Mouse (Mus musculus): ENCODE measurements around the gene Tln2.
A peak's percentile ranks its signal among the peaks of the same experiment; 100 is the strongest.

The Tln2 gene

GRCm38 (mm10) chr9:67559603-67560002 lies at the start of gene Tln2:
Gene Tln2 (minus strand): TSS chr9:67559703.
- DNase-seq: no peak

DNA sequence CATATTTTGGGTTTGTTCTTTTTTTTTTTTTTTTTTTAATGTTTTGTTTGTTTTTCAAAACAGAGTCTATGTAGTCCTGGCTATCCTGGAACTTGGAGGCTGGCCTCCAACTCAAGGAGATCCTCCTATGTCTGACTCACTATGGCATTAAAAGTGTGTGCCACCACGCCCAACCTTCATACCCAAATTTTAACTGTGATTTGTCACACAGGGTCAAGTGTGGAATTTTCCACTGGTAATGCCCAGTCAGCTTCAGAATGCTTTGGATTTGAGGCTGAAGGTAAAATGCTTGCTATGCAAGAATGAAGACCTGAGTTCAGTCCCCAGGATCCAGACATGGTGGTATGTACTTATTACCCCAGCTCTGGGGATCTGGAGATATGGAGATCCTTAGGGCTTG lies 49.7 kb upstream of the Tln2 start:
- no peak for DNase-seq

DNA sequence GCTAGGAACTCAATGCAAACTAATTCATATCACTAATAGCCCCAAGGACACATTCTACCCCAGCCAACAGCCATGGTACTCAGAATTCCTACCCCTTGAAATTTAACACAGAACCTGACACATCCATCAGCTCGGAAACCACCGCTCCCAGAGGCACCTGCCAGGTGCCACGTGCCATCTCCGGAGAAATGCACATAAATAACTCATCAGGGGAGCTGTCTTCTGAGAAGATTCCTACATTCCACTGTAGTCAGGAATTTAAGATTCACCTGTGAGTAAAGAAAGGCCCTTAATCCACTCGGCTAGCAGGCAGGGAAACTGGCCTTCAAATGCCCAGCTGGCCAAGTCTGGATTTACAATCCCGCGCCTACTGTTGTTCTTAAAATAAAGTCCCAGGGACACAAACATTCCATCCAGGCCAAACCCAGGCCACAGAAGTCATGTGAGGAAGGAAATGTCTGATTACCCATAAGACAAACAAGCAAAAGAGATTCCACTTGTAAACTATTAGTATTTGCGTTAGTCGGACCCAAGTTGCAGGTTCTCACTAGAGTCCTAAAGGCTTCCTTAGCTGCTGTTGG lies 48.4 kb upstream of the Tln2 start:
- DNase-seq: no peak

DNA sequence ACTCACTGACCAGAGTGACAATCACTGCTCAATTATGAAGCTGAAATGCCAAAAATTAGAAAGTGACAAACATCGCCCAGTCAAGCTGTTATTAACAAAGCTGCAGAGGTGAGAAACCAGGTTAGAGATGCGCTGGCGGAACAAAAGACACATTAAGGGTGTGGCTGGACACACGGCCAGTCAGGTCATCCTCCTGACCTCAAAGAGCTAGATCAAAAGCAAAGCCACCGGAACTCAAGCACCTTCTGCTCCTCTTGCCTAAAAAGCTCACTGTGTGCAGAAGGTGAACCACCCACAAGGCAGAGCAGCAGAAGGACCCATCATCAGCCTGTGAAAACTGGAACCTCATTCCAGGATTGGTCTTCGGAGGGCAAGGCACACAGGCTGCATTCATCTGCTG lies 47.8 kb upstream of the Tln2 start:
- no peak for DNase-seq

DNA sequence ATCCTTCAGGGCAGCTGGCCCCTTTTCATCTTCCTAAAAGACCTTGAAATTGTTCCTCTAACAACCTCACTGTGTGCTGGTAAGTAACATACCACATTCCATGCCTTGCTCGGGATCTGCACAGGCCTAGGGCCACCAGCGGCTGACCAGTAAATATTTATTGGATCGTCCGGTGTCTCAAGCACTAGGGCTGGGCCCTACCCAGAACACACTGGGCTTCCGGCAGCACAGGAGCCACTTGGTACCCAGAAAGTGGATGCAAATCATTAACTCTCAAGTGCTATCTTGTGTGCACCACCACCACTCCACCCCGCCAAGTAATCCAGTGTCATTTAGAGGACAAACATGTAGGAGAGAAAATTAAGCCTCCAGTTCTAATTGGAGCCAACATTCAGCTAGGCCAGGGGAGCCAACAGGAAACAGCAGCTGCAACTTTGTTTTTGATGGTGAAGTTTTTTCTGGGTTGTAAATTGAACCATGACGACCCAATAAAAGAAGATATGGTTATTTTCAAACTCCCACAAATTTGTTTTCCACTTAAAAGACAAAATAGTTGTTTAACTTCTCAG lies 46.4 kb upstream of the Tln2 start:
- no peak for DNase-seq

- DNase-seq: no peak
Observed at GRCm38 (mm10) chr9:67604940-67605339, 45.4 kb upstream of the Tln2 start.

- DNase-seq: no peak
Observed at GRCm38 (mm10) chr9:67602347-67602746, 42.8 kb upstream of the Tln2 start.

- no peak for DNase-seq
Observed at GRCm38 (mm10) chr9:67595221-67595620, 35.7 kb upstream of the Tln2 start.

DNA sequence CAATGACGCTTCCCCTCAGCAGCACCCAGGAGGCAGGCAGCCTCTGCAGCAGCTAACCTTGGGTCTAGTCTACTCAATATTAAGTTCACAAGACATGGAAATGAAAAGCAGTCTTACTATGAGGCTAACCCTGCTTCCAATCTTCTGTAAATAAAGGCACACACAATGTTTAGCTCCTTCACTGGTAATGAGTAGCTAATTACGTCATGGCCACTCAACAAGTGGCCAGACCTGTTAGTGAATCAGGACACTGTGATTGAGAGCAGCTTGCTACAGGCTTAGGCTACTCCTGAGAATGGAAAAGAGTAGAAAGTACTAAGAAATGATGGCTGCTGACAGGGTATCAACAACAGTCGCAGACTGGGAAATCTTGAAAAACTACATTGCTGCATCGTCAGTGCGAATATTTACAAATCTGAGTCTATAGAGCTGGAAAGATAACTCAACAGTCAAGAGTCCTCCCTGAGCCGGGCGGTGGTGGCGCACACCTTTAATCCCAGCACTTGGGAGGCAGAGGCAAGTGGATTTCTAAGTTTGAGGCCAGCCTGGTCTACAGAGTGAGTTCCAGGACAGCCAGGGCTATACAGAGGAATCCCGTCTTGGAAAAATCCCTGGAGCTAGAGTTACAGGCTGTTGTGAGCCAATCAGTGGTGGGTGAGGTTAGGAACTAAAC lies 34.1 kb upstream of the Tln2 start:
- DNase-seq: no peak

GRCm38 (mm10) chr9:67592726-67593125 lies 33.2 kb upstream of the Tln2 start:
- DNase-seq: no peak

GRCm38 (mm10) chr9:67587111-67587510 lies 27.6 kb upstream of the Tln2 start:
- DNase-seq: no peak

- no peak for DNase-seq
Observed at GRCm38 (mm10) chr9:67586489-67586888, 27.0 kb upstream of the Tln2 start.

DNA sequence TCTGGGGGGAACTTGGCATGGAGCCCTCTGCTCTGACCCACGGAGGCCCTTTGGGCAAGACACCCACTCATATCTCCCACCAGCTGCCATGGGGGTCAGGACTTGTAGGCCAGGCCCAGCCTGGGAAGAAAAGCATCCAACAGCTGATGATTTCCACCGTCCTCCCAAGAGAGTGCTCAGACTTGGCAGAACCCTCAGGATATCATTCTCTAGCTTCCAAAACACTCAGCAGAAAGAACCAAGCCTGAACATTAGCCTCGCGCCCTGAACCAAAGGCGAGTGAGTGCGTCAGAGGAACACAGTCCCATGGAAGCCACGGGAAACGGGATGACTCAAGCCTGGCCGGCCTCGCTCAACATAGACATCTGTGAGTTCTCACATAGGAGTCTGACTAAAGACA lies 25.4 kb upstream of the Tln2 start:
- DNase-seq: no peak

- no peak for DNase-seq
Observed at GRCm38 (mm10) chr9:67581581-67582280, 22.2 kb upstream of the Tln2 start.

- no peak for DNase-seq
Observed at GRCm38 (mm10) chr9:67579541-67579940, 20.0 kb upstream of the Tln2 start.

DNA sequence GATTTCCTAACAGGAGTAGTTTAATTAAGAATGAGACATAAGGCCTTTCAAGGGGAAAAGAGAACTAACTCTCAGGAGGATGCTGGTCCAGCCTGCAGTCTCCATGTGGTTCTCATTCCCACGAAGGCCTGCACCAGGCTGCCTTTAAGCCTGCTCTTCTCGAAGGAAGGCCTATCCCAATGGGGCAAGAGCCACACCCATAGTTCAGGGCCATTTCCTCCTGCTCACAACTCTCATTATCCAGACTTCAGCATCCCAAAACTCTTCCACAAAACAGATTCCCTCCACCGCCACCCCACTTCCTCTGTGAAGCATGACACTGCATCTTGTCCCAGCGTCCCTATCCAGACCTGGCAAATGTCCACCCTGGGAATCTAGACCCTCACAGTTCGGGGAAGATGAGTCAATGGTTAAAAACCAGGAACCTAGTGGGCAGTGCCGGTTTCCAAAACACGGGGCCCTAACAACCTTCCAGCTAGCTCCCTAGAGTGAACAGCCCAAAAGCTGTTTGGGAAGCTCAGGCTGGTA lies 15.3 kb upstream of the Tln2 start:
- DNase-seq: no peak

GRCm38 (mm10) chr9:67573683-67573979 lies 14.1 kb upstream of the Tln2 start:
- DNase-seq: no peak

GRCm38 (mm10) chr9:67572790-67573682 lies 13.5 kb upstream of the Tln2 start:
- DNase-seq: peak; percentile 58

- no peak for DNase-seq
Observed at GRCm38 (mm10) chr9:67565801-67566258, 6.3 kb upstream of the Tln2 start.

DNA sequence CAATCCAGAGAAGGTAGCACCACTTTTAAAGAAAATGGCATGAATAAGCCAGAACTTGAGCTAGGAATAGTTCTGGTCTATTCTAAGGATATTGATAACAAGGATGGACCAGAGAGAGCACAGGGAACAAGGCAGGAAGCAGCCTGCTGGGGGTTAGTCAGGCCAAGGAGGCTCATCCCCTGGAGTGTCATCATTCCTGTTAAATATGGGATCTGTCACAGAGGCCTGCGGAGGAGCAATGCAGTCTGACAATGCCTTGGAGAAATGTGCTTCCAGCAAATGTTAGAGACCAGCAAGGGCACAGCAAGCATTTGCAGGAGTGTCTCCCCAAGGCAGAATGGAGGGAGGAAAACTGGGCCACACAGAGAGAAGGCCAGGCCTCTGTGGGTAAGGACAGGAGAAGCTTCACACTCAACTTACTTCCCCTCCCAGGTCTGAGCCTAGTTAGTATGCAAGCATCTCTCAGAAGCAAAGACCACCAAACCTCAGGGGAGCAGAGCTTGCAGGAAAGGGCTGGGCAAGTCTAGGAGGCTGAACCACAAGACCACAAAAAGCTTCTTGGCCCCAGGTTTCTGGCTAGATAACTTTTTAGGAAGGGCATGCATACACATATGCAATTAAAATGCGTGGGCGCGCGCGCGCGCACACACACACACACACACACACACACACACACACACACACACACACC lies 9.5 kb downstream of the Tln2 start:
- no peak for DNase-seq

- DNase-seq: no peak
Observed at GRCm38 (mm10) chr9:67549332-67549731, 10.2 kb downstream of the Tln2 start.

GRCm38 (mm10) chr9:67546650-67547049 lies 12.9 kb downstream of the Tln2 start:
- DNase-seq: no peak

Data from cerebellum, adult 9-10 months (tissue).